Mouse (Mus musculus) gastrocnemius, adult 2 months (tissue): ENCODE data around the gene Gimap1. TPM values are rescaled to one million over a fixed set of nuclear protein-coding genes. Genes with fewer than 3 reads are reported as not detected.

Experiments used
- DNase-seq: peaks from one replicate; pipeline ENCODE4 v3.0.0; 2022
- H3K27ac ChIP-seq: fragments of 200-600 bp; 2 replicates; pipeline ENCODE4 v1.8.1; 2022; ENCODE audit warnings: mild to moderate bottlenecking
- H3K4me3 ChIP-seq: fragments of 200-600 bp; 2 replicates; pipeline ENCODE4 v1.8.1; 2022; ENCODE audit warnings: mild to moderate bottlenecking, moderate library complexity
- CTCF ChIP-seq: fragments of 200-600 bp; IDR thresholded peaks from 2 replicates; pipeline ENCODE4 v1.8.1; 2022; ENCODE audit warnings: antibody characterized with exemption, mild to moderate bottlenecking, moderate library complexity
- intact Hi-C: fragments of 180-260 bp; cut with DNase I; formaldehyde crosslinking; loops from one replicate; pipeline ENCODE4 v1.15.1; 2025
- total RNA-seq, 2 experiments: library from RNA; stranded (reverse); gene quantifications; 2 replicates each; pipeline ENCODE4 v1.2.3; 2021

Gene Gimap1
- total RNA-seq, 2 experiments from 2014 or later: 2.2 to 2.3 TPM

DNA sequence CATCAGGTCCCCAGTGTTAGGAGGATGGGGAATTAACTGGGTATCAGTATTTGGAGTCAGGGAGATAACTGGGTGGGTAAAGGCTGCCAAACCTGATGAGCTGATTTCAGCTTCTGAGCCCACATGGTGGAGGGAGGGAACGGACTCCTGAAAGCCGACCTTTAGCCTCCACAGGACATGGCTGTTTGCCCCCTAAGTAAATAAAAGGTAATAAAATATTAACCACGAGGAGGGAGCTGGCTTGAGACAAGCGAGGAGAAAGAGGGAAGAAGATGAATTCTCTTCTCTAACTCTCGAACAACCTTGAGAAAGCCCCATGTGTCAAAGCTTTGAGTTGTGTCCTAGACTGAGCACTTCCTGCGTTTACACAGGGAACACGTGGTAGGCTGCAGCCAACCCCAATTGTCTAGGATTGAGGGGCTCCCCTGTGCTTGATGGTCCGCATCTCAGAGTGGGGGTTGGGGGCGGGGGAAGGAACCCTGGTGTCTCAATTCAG is 2.9 kb downstream of the Gimap1 start:
- intact Hi-C loops: loop anchor here (10.0 kb wide), 1 partner anchor 57 kb away; the partner anchor contains the start of gene Gimap4
- Histone ChIP-seq H3K27ac (peak overlapping the region; percentile 86), H3K4me3 (peak overlapping the region; percentile 72)
- no peak for TF ChIP-seq CTCF
- no peak for DNase-seq

GRCm38 (mm10) chr6:48742422-48743351 is 3.8 kb downstream of the Gimap1 start:
- intact Hi-C loops: loop anchor here (10.0 kb wide), 1 partner anchor 58 kb away; the partner anchor contains the start of gene Gimap4
- Histone ChIP-seq H3K27ac (peak overlapping the region; percentile 40), H3K4me3 (peak overlapping the region; percentile 72)
- no peak for TF ChIP-seq CTCF
- no peak for DNase-seq

GRCm38 (mm10) chr6:48745490-48745889 is 6.6 kb downstream of the Gimap1 start:
- no peak for TF ChIP-seq CTCF
- Histone ChIP-seq H3K4me3 (peak overlapping the region; percentile 70), H3K27ac (peak overlapping the region; percentile 83)
- no peak for DNase-seq
- intact Hi-C loops: loop anchor here (5.0 to 10.0 kb wide), 2 partner anchors 43 to 61 kb away; partner anchors contain the start of gene Gimap4

- H3K4me3 ChIP-seq: peak within 1 kb of the TSS; percentile 70
- TF ChIP-seq CTCF: peak; percentile 60
- intact Hi-C loops: loop anchor here (5.0 to 10.0 kb wide), 2 partner anchors 44 to 61 kb away; partner anchors contain the start of gene Gimap4
- H3K27ac ChIP-seq: peak within 1 kb of the TSS; percentile 83
- DNase-seq: no peak
These were observed 7.4 kb downstream of the Gimap1 start, which contains the start of gene Gimap5 for GRCm38 (mm10) chr6:48745959-48746889. Gimap5 (plus strand) TSS chr6:48746197.

- peak overlapping the region; percentile 83 for H3K27ac ChIP-seq
- DNase-seq: no peak
- peak overlapping the region; percentile 70 for H3K4me3 ChIP-seq
- TF ChIP-seq CTCF: peak; percentile 1; the same call in 1 of the 2 replicates
- intact Hi-C loops: loop anchor here (5.0 to 10.0 kb wide), 2 partner anchors 45 to 63 kb away; partner anchors contain the start of gene Gimap4
These were observed 8.5 kb downstream of the Gimap1 start for GRCm38 (mm10) chr6:48747091-48747966.

GRCm38 (mm10) chr6:48763567-48764270 is 24.9 kb downstream of the Gimap1 start:
- intact Hi-C loops: no loop called here
- no peak for TF ChIP-seq CTCF
- no peak for DNase-seq
- no peak overlapping the region for H3K27ac ChIP-seq
- no peak overlapping the region for H3K4me3 ChIP-seq

DNA sequence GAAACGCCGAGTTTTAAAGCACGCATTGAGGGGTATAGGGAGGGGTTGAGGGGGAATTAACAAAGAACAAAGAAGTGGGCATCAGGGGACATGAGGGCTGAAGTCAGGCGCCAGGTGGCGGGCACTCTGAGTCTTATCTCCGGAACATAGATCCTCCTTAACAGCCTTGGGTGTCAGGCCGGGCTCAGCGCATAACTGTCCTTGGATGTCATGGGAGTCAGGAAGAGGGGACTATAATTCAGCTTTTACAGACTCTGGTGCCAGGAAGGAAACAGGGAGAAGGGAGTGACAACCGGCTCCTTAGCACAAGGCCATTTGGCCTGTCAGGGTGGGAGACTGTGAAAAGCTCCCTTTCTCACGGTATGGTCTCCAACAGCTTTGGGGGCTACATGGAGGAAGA is 25.6 kb downstream of the Gimap1 start:
- H3K27ac ChIP-seq: no peak overlapping the region
- DNase-seq: no peak
- no peak for TF ChIP-seq CTCF
- intact Hi-C loops: no loop called here
- H3K4me3 ChIP-seq: no peak overlapping the region

DNA sequence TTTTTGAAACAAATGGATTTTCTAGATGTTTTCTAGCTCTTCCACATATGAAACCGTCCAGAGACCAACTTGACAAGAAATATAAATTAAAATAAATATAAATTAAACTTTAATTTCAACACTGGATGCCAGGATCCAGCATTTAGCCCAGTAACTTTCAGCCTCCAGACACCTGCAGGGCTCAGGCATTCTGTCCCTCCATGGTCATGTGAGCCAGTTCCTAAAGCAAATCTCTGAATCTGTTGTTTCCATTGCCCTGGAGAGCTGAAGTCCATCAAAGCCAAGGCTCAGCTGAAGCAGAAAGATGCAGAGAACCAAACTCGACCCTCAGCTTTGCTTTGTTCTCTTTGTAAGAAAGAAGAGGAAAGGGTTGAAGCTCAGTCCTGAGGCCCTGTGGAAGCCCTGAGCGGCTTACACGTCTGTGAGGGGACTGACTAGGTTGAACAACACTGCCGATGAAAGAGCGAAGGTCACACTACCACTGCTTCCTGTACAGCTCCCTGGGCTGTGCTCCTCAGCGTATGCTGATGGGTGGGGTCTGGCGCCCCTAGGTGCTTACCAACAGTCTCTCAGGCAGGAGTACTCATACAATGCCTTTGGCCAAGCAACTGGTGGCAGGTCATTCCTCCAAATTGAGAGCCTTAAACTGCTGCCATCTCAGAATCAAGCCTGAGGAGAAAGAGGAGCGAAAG is 29.5 kb downstream of the Gimap1 start:
- Histone ChIP-seq H3K27ac (no peak overlapping the region), H3K4me3 (no peak overlapping the region)
- no peak for TF ChIP-seq CTCF
- intact Hi-C loops: no loop called here
- DNase-seq: no peak

DNA sequence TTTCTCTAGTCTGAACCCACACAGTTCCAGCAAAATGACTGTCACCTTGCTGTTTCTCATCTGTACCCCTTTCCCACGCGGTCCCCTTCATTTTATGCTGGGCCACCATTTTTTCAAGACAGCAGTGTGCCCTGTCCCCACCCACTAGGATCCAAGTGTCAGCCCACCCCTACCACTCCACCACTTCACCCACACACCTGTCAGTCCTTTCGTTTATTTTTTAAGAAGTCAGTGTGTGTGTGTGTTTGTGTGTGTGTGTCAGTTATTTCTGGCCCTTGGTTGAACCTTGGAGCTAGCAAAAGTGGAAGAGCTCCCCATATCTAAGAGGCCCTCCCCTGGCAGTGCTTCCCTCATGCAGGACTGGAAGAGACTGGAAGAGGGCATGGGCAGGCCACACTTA is 30.1 kb downstream of the Gimap1 start:
- TF ChIP-seq CTCF: no peak
- no peak overlapping the region for H3K4me3 ChIP-seq
- no peak overlapping the region for H3K27ac ChIP-seq
- no peak for DNase-seq
- intact Hi-C loops: no loop called here

- no peak within 1 kb of the TSS for H3K27ac ChIP-seq
- intact Hi-C loops: loop anchor here (5.0 kb wide), 2 partner anchors 228 to 593 kb away; no protein-coding TSS in a partner anchor
- no peak for DNase-seq
- H3K4me3 ChIP-seq: no peak within 1 kb of the TSS
- TF ChIP-seq CTCF: no peak
These were observed 31.8 kb downstream of the Gimap1 start, which contains the start of gene Gimap3 for GRCm38 (mm10) chr6:48770696-48771095. Gimap3 (minus strand) TSS chr6:48770851.
